Mouse (Mus musculus) liver, embryonic 14.5 days (tissue): ENCODE results near the gene Carm1.

Source experiments
- CTCF ChIP-seq: IDR thresholded peaks from 2 replicates; pipeline ENCODE4 v1.5.1; 2016; ENCODE audit warnings: antibody characterized with exemption, low read depth, control low read depth
- EP300 ChIP-seq: IDR thresholded peaks from 2 replicates; pipeline ENCODE4 v1.6.1; 2016; ENCODE audit warnings: antibody characterized with exemption, low read depth

DNA sequence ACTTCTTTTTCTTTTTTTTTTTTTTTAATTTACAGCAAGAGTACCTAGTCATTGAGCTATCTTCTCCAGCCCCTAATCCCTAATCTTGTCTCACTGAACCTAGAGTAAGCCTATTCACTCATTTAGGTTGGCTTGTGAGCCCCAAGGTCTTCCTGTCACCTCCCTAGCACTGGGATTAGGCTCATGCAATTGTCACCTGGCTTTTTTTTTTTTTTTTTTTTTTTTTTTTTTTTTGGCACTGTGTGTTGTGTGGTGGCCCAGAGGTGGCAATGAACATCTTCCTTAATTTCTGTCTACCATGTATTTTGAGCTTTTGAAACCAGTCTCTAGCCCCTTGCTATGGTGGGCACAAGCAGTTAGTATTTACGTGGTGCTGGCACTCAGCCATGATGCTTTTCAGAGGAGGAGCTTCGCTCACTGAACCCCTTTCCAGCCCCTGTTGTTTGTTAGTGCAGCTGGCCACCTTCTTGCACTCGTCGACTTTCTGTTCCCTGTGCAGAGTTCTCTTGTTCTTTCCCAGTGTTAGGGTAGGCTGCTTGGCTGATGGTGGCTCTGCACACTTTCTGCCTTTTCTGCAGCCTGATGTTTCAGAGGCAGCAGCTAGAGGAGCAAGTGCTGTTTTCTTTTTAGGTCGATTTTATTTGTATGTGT is 80.6 kb downstream of the Carm1 start:
- TF ChIP-seq CTCF: no peak
- no peak for TF ChIP-seq EP300
